Mouse (Mus musculus) CH12.LX (cell line): ENCODE measurements around the gene Sgpl1. TPM values are rescaled to one million over a fixed set of nuclear protein-coding genes. Genes with fewer than 3 reads are reported as not detected.

Source experiments
- DNase-seq: peaks from one replicate; pipeline ENCODE4 v3.0.0-alpha.2; 2013; ENCODE audit errors: extremely low read depth
- H3K27ac ChIP-seq: 2 replicates; pipeline ENCODE4 v1.5.1; 2012; ENCODE audit warnings: low read depth, mild to moderate bottlenecking, control low read depth, moderate library complexity; ENCODE audit not compliant: insufficient read depth
- H3K27me3 ChIP-seq: replicated peaks from 2 replicates; pipeline ENCODE3; 2012; ENCODE audit warnings: inconsistent platforms
- H3K36me3 ChIP-seq, 2 experiments: replicated peaks in 1 of 2; 2 replicates each; pipeline versions ENCODE3 to v1.6.1; 2012; ENCODE audit warnings: inconsistent platforms in 1 of 2, low read length in 1 of 2, mild to moderate bottlenecking in 1 of 2, mixed read lengths in 1 of 2, moderate library complexity in 1 of 2; ENCODE audit not compliant: control insufficient read depth in 1 of 2, insufficient read depth in 1 of 2
- H3K4me1 ChIP-seq, 2 experiments: 2 replicates each; pipeline ENCODE4 v1.6.1; 2012; ENCODE audit warnings: inconsistent platforms in 1 of 2, moderate library complexity in 1 of 2; ENCODE audit not compliant: insufficient read depth in 2 of 2, control insufficient read depth in 1 of 2
- H3K4me2 ChIP-seq: 2 replicates; pipeline ENCODE4 v1.6.1; 2012; ENCODE audit warnings: low read depth, mild to moderate bottlenecking, control low read depth; ENCODE audit not compliant: poor library complexity, insufficient read depth, severe bottlenecking
- H3K4me3 ChIP-seq, 3 experiments: fragments of 150-350 bp in 1 of 3; sonication (generic) in 1 of 3; replicated peaks in 1 of 3; 2 replicates each; pipeline versions ENCODE3 to v1.5.1; 2011 to 2012; ENCODE audit warnings: low read depth in 2 of 3, low read length in 2 of 3, mild to moderate bottlenecking in 2 of 3, moderate library complexity in 2 of 3, control low read depth in 1 of 3, improper control_type of control experiment in 1 of 3, inconsistent platforms in 1 of 3, mixed read lengths in 1 of 3; ENCODE audit not compliant: poor library complexity in 1 of 3
- H3K79me2 ChIP-seq: replicated peaks from 2 replicates; pipeline ENCODE4 v1.6.1; 2012; ENCODE audit warnings: mild to moderate bottlenecking, moderate library complexity; ENCODE audit not compliant: control insufficient read depth, poor library complexity, insufficient read depth, severe bottlenecking; ENCODE audit errors: extremely low read depth
- H3K9ac ChIP-seq: 2 replicates; pipeline ENCODE4 v1.6.1; 2012; ENCODE audit warnings: low read depth, mild to moderate bottlenecking, control low read depth, moderate library complexity; ENCODE audit not compliant: insufficient read depth
- H3K9me3 ChIP-seq: replicated peaks from 2 replicates; pipeline ENCODE3; 2012; ENCODE audit warnings: low read length, inconsistent platforms, mixed read lengths
- BHLHE40 ChIP-seq: IDR thresholded peaks from 2 replicates; pipeline ENCODE4 v1.6.1; 2011; ENCODE audit warnings: mild to moderate bottlenecking, low read depth, low read length, improper control_type of control experiment
- CHD1 ChIP-seq: IDR thresholded peaks from 2 replicates; pipeline ENCODE4 v1.6.1; 2012; ENCODE audit warnings: low read depth, low read length, improper control_type of control experiment, inconsistent platforms
- CHD2 ChIP-seq: IDR thresholded peaks from 2 replicates; pipeline ENCODE4 v1.6.1; 2011; ENCODE audit warnings: low read length, improper control_type of control experiment
- CTCF ChIP-seq, 2 experiments: IDR thresholded peaks in 1 of 2; conservative IDR thresholded peaks in 1 of 2; 2 replicates each; pipeline ENCODE4 v1.5.1; 2011 to 2012; ENCODE audit warnings: low read depth in 2 of 2, low read length in 2 of 2, improper control_type of control experiment in 1 of 2, inconsistent platforms in 1 of 2, mild to moderate bottlenecking in 1 of 2, moderate library complexity in 1 of 2
- E2F4 ChIP-seq: IDR thresholded peaks from 2 replicates; pipeline ENCODE4 v1.6.1; 2011; ENCODE audit warnings: low read depth, low read length, improper control_type of control experiment; ENCODE audit not compliant: insufficient replicate concordance
- ELF1 ChIP-seq: IDR thresholded peaks from 2 replicates; pipeline ENCODE4 v1.6.1; 2014; ENCODE audit warnings: low read depth, mild to moderate bottlenecking, inconsistent platforms, low read length, improper control_type of control experiment
- EP300 ChIP-seq: IDR thresholded peaks from 2 replicates; pipeline ENCODE4 v1.6.1; 2011; ENCODE audit warnings: low read length, improper control_type of control experiment
- ETS1 ChIP-seq: conservative IDR thresholded peaks from 2 replicates; pipeline ENCODE4 v1.6.1; 2012; ENCODE audit warnings: low read depth, mild to moderate bottlenecking, inconsistent platforms, low read length, improper control_type of control experiment, moderate library complexity
- GABPA ChIP-seq: IDR thresholded peaks from 2 replicates; pipeline ENCODE4 v1.6.1; 2012; ENCODE audit warnings: low read depth, low read length, improper control_type of control experiment, inconsistent platforms; ENCODE audit not compliant: insufficient replicate concordance
- HCFC1 ChIP-seq: IDR thresholded peaks from 2 replicates; pipeline ENCODE4 v1.6.1; 2012; ENCODE audit warnings: low read depth, mild to moderate bottlenecking, inconsistent platforms, low read length, improper control_type of control experiment
- IRF4 ChIP-seq: IDR thresholded peaks from 2 replicates; pipeline ENCODE4 v1.6.1; 2014; ENCODE audit warnings: low read depth, mild to moderate bottlenecking, inconsistent platforms, low read length, improper control_type of control experiment
- JUN ChIP-seq: IDR thresholded peaks from 2 replicates; pipeline ENCODE4 v1.6.1; 2011; ENCODE audit warnings: low read depth, mild to moderate bottlenecking, low read length, improper control_type of control experiment, moderate library complexity; ENCODE audit not compliant: insufficient read depth
- JUND ChIP-seq: conservative IDR thresholded peaks from 2 replicates; pipeline ENCODE4 v1.6.1; 2011; ENCODE audit warnings: low read depth, low read length, improper control_type of control experiment
- KAT2A ChIP-seq: IDR thresholded peaks from 2 replicates; pipeline ENCODE4 v1.6.1; 2012; ENCODE audit warnings: low read length, improper control_type of control experiment, inconsistent platforms; ENCODE audit not compliant: insufficient replicate concordance
- MAFK ChIP-seq: IDR thresholded peaks from 2 replicates; pipeline ENCODE4 v1.6.1; 2011; ENCODE audit warnings: low read length, improper control_type of control experiment; ENCODE audit not compliant: insufficient replicate concordance
- MAX ChIP-seq: IDR thresholded peaks from 2 replicates; pipeline ENCODE4 v1.6.1; 2011; ENCODE audit warnings: low read length, improper control_type of control experiment
- MAZ ChIP-seq: IDR thresholded peaks from 2 replicates; pipeline ENCODE4 v1.6.1; 2012; ENCODE audit warnings: low read depth, mild to moderate bottlenecking, inconsistent platforms, low read length, improper control_type of control experiment, moderate library complexity
- MEF2A ChIP-seq: IDR thresholded peaks from 2 replicates; pipeline ENCODE4 v1.6.1; 2014; ENCODE audit warnings: low read depth, mild to moderate bottlenecking, inconsistent platforms, low read length, improper control_type of control experiment, borderline replicate concordance
- MXI1 ChIP-seq: IDR thresholded peaks from 2 replicates; pipeline ENCODE4 v1.6.1; 2011; ENCODE audit warnings: mild to moderate bottlenecking, low read depth, low read length, improper control_type of control experiment
- MYC ChIP-seq: IDR thresholded peaks from 2 replicates; pipeline ENCODE4 v1.6.1; 2011; ENCODE audit warnings: low read depth, mild to moderate bottlenecking, improper control_type of control experiment, low read length
- NELFE ChIP-seq: IDR thresholded peaks from 2 replicates; pipeline ENCODE4 v1.6.1; 2011; ENCODE audit warnings: low read depth, low read length, improper control_type of control experiment
- NRF1 ChIP-seq: IDR thresholded peaks from 2 replicates; pipeline ENCODE4 v1.6.1; 2014; ENCODE audit warnings: low read depth, mild to moderate bottlenecking, inconsistent platforms, low read length, improper control_type of control experiment, moderate library complexity
- PAX5 ChIP-seq: IDR thresholded peaks from 2 replicates; pipeline ENCODE4 v1.6.1; 2012; ENCODE audit warnings: low read length, inconsistent platforms, mixed read lengths
- POLR2A ChIP-seq: IDR thresholded peaks from 2 replicates; pipeline ENCODE4 v1.6.1; 2011; ENCODE audit warnings: low read depth, mild to moderate bottlenecking, improper control_type of control experiment, low read length
- POLR2AphosphoS2 ChIP-seq: IDR thresholded peaks from 2 replicates; pipeline ENCODE4 v1.6.1; 2011; ENCODE audit warnings: low read depth, low read length, improper control_type of control experiment
- RAD21 ChIP-seq: IDR thresholded peaks from 2 replicates; pipeline ENCODE4 v1.6.1; 2011; ENCODE audit warnings: low read depth, mild to moderate bottlenecking, low read length, improper control_type of control experiment, moderate library complexity
- RCOR1 ChIP-seq: conservative IDR thresholded peaks from 2 replicates; pipeline ENCODE4 v1.6.1; 2012; ENCODE audit warnings: low read depth, mild to moderate bottlenecking, inconsistent platforms, low read length, improper control_type of control experiment
- SIN3A ChIP-seq: IDR thresholded peaks from 2 replicates; pipeline ENCODE4 v1.6.1; 2012; ENCODE audit warnings: low read length, improper control_type of control experiment, inconsistent platforms
- SMC3 ChIP-seq: IDR thresholded peaks from 2 replicates; pipeline ENCODE4 v1.6.1; 2011; ENCODE audit warnings: low read depth, low read length, improper control_type of control experiment
- TBP ChIP-seq: conservative IDR thresholded peaks from 2 replicates; pipeline ENCODE4 v1.6.1; 2011; ENCODE audit warnings: low read depth, low read length, improper control_type of control experiment
- TCF12 ChIP-seq: IDR thresholded peaks from 2 replicates; pipeline ENCODE4 v1.6.1; 2014; ENCODE audit warnings: low read depth, mild to moderate bottlenecking, inconsistent platforms, low read length, improper control_type of control experiment
- UBTF ChIP-seq: IDR thresholded peaks from 2 replicates; pipeline ENCODE4 v1.6.1; 2012; ENCODE audit warnings: low read depth, mild to moderate bottlenecking, inconsistent platforms, low read length, improper control_type of control experiment, moderate library complexity
- USF1 ChIP-seq: IDR thresholded peaks from 2 replicates; pipeline ENCODE4 v1.6.1; 2014; ENCODE audit warnings: low read depth, mild to moderate bottlenecking, inconsistent platforms, low read length, improper control_type of control experiment
- USF2 ChIP-seq: conservative IDR thresholded peaks from 2 replicates; pipeline ENCODE4 v1.6.1; 2011; ENCODE audit warnings: low read depth, low read length, improper control_type of control experiment
- ZC3H11A ChIP-seq: IDR thresholded peaks from 2 replicates; pipeline ENCODE4 v1.6.1; 2012; ENCODE audit warnings: low read depth, mild to moderate bottlenecking, inconsistent platforms, low read length, improper control_type of control experiment
- ZKSCAN1 ChIP-seq: IDR thresholded peaks from 2 replicates; pipeline ENCODE4 v1.6.1; 2012; ENCODE audit warnings: low read depth, inconsistent platforms, low read length, improper control_type of control experiment, borderline replicate concordance
- ZMIZ1 ChIP-seq: IDR thresholded peaks from 2 replicates; pipeline ENCODE4 v1.6.1; 2012; ENCODE audit warnings: low read depth, mild to moderate bottlenecking, inconsistent platforms, low read length, improper control_type of control experiment
- ZNF384 ChIP-seq: IDR thresholded peaks from 2 replicates; pipeline ENCODE4 v1.6.1; 2012; ENCODE audit warnings: low read depth, low read length, improper control_type of control experiment, inconsistent platforms
- dilution Hi-C: fragments of 300-500 bp; cut with MboI; formaldehyde crosslinking; loops from 2 replicates; pipeline ENCODE4 v1.14.3; 2020; ENCODE audit warnings: low sequenced_read_pairs; ENCODE audit not compliant: extremely low pct_unique_long_range_greater_than_20kb, extremely low pct_ligation_motif_present
- in situ Hi-C: fragments of 300-500 bp; cut with MboI; formaldehyde crosslinking; loops from 3 replicates; pipeline ENCODE4 v1.14.3; 2019; ENCODE audit warnings: low sequenced_read_pairs, low pct_ligation_motif_present, low pct_unique_long_range_greater_than_20kb, mixed read lengths
- polyA plus RNA-seq: library from polyadenylated mRNA; unstranded; fragments of >175 nt; gene quantifications from 2 replicates; pipeline ENCODE4 v1.2.1, GENCODE M21; 2012; ENCODE audit warnings: low read depth; ENCODE audit not compliant: insufficient read length
- total RNA-seq, 2 experiments: library from RNA; depleted of rRNA; stranded (reverse); fragments of 300-350 nt in 1 of 2; fragments of >200 nt in 1 of 2; gene quantifications; 2 replicates each; pipeline ENCODE4 v1.2.3; 2012 to 2014

The Sgpl1 gene
- total and polyA plus RNA-seq, 3 experiments = 48.3 to 55.4 (median 52.1) TPM

DNA sequence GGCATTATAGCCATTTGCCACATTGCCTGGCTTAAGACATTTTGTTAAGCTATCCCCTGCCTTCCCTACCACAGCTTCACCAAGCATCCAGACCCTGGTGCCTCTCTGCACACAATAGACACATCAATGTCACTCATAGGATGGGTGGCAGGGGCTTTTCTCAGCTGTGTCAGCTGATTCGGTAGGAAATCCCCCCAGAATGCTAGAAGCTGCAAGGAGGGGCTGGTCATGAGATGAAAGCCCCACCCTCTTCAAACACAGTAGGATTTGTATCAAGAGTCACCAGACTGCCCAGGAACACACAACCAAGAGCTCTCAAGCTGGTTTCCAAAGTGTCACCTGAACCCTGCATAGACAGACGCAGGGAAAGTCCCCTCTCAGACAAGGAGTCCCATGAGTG lies 20.9 kb upstream of the Sgpl1 start:
- Histone ChIP-seq H3K4me2 (peak overlapping the region; percentile 77), H3K27ac (peak overlapping the region; percentile 100), H3K79me2 (no peaks in the 10 kb centered on the region), H3K9me3 (no peaks in the 10 kb centered on the region), H3K36me3 (no peaks in the 10 kb centered on the region), H3K4me1 (peaks cover 27 to 60% of the 10 kb centered on the region in 2 experiments), H3K4me3 (no peak overlapping the region), H3K9ac (peak overlapping the region; percentile 61; the same call in 1 of the 2 replicates), H3K27me3 (no peaks in the 10 kb centered on the region)
- peak; percentile 96 for DNase-seq
- in situ Hi-C loops (no loop called here), dilution Hi-C loops (no loop called here)
- TF ChIP-seq MYC (peak; percentile 50; the same call in 1 of the 2 replicates), MAZ (peak; percentile 98), TBP (peak; percentile 83), CHD1 (peak; percentile 10; the same call in 1 of the 2 replicates), POLR2AphosphoS2 (no peak; the same call in 1 of the 2 replicates), MEF2A (peak; percentile 88), RAD21 (no peak; the same call in none of the 2 replicates), IRF4 (peak; percentile 75), CTCF (conservative IDR thresholded peaks at IDR 0.05 in 1 of 2, IDR thresholded peaks at IDR 0.05 in 1 of 2; ENCODE audit: low read depth in 2 of 2, low read length in 2 of 2) (no peak), KAT2A (0 out of 2 replicates have a peak, but pooled peaks have one; percentile 10), E2F4 (no peak), GABPA (no peak), USF1 (peak; percentile 70), BHLHE40 (peak; percentile 95), UBTF (peak; percentile 45; the same call in 1 of the 2 replicates), HCFC1 (peak; percentile 32; the same call in 1 of the 2 replicates), ZNF384 (0 out of 2 replicates have a peak, but pooled peaks have one; percentile 10), ZKSCAN1 (no peak), ZC3H11A (no peak), JUN (peak; percentile 32; the same call in 1 of the 2 replicates), SMC3 (no peak), TCF12 (peak; percentile 84), MXI1 (peak; percentile 54), ZMIZ1 (peak; percentile 76), MAX (peak; percentile 71), SIN3A (peak; percentile 94), EP300 (peak; percentile 81), USF2 (peak; percentile 40), PAX5 (no peak), CHD2 (peak; percentile 78; the same call in 1 of the 2 replicates), MAFK (peak; percentile 75; the same call in 1 of the 2 replicates), ELF1 (no peak; the same call in 1 of the 2 replicates), POLR2A (peak; percentile 67; the same call in 1 of the 2 replicates), NELFE (peak; percentile 67; the same call in 1 of the 2 replicates), JUND (0 out of 2 replicates have a peak, but pooled peaks have one; percentile 28), ETS1 (peak; percentile 98), RCOR1 (peak; percentile 46), NRF1 (peak; percentile 37; the same call in 1 of the 2 replicates)
